In the genomic region with DNA sequence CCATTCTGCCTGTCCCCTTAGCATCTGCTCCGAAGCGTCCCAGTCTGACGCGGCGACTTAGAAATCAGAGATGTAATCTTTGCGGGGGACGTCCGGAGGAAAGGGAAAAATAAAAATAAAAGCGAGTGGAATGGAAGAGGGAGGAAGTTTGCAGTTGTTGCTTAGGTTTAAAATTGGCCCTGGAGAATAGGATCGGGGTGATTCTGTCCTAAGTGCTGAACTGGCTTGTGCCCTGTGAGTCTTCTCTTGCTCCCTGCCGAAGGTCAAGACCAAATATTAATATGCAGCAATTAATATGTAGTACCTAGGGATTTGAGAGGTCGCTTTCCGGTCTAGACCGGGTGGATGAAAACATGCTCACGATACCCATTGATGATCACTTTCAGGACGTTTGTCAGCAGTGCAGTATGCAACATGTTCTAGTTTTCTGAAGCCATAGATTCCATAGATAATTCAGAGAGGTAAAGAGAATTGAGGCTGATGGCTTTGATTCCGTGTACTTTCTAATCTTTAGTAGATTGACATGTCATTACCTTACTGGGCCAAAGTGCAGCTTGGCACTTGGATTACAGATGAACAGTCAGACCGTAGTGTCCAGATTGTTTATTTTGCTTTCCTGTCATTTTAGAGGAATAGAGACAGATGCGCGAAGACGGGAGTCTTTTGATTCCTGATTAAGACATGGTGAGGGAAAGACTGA, we compare ENCODE assay signal across 7 mouse cellular contexts. TPM values are rescaled to one million over a fixed set of nuclear protein-coding genes. Genes with fewer than 3 reads are reported as not detected.
A peak's percentile ranks its signal among the peaks of the same experiment; 100 is the strongest.
DNase-seq lines count a peak whose midpoint lies in the region; ATAC-seq and TF ChIP-seq lines count a peak whose summit lies in the region.

No protein-coding gene starts in this region.

- DNase-seq in lung, postnatal 0 days (ENCODE audit: low spot score), result peak; percentile 14
- no peak for DNase-seq in lung, postnatal 10 days
- DNase-seq in midbrain, embryonic 14.5 days, result peak; percentile 37
- no peak for DNase-seq in retina, postnatal 1 day

- H3K36me3 ChIP-seq in lung, postnatal 0 days (ENCODE audit: insufficient read depth, low read length), result no peaks in the 10 kb centered on the region
- peaks cover 5% of the 10 kb centered on the region; the same call in 1 of the 2 replicates for H3K36me3 ChIP-seq in embryonic facial prominence, embryonic 13.5 days
- H3K36me3 ChIP-seq in hindbrain, embryonic 16.5 days (ENCODE audit: control insufficient read depth, insufficient read depth, low read length), result no peaks in the 10 kb centered on the region
- no peaks in the 10 kb centered on the region for H3K36me3 ChIP-seq in midbrain, embryonic 14.5 days (ENCODE audit: control insufficient read depth, insufficient read depth, low read length)

- WGBS in lung, postnatal 0 days, result 2% methylated on average over 21 of the region's 21 CpGs
- 8% methylated on average over 21 of the region's 21 CpGs for WGBS in embryonic facial prominence, embryonic 13.5 days
- 4% methylated on average over 21 of the region's 21 CpGs for WGBS in hindbrain, embryonic 16.5 days
- WGBS in midbrain, embryonic 14.5 days, result 5% methylated on average over 21 of the region's 21 CpGs

- H3K4me2 ChIP-seq in lung, postnatal 0 days (replicated peaks; ENCODE audit: low read depth, low read length), result peak overlapping the region; percentile 73
- H3K4me2 ChIP-seq in embryonic facial prominence, embryonic 13.5 days, result peak overlapping the region; percentile 74
- H3K4me2 ChIP-seq in hindbrain, embryonic 16.5 days (ENCODE audit: low read length), result peak overlapping the region; percentile 60
- peak overlapping the region; percentile 80 for H3K4me2 ChIP-seq in midbrain, embryonic 14.5 days (ENCODE audit: low read length)

- no peak for TF ChIP-seq CTCF in lung, postnatal 0 days (IDR thresholded peaks at IDR 0.05)

- H3K4me1 ChIP-seq in lung, postnatal 0 days (ENCODE audit: insufficient read depth, low read depth, low read length), result peaks cover 2% of the 10 kb centered on the region; the same call in 1 of the 2 replicates
- peaks cover 20% of the 10 kb centered on the region for H3K4me1 ChIP-seq in embryonic facial prominence, embryonic 13.5 days
- H3K4me1 ChIP-seq in hindbrain, embryonic 16.5 days (ENCODE audit: control insufficient read depth, insufficient read depth, low read depth, low read length), result peaks cover 14% of the 10 kb centered on the region
- peaks cover 23% of the 10 kb centered on the region for H3K4me1 ChIP-seq in midbrain, embryonic 14.5 days (ENCODE audit: control insufficient read depth, insufficient read depth, low read length)

- no peak for TF ChIP-seq EP300 in lung, postnatal 0 days (IDR thresholded peaks at IDR 0.05)

- H3K27ac ChIP-seq in lung, postnatal 0 days (ENCODE audit: low read length), result peak overlapping the region; percentile 92
- peak overlapping the region; percentile 89 for H3K27ac ChIP-seq in embryonic facial prominence, embryonic 13.5 days
- H3K27ac ChIP-seq in hindbrain, embryonic 16.5 days (ENCODE audit: low read depth, low read length), result peak overlapping the region; percentile 85
- peak overlapping the region; percentile 91 for H3K27ac ChIP-seq in midbrain, embryonic 14.5 days (replicated peaks; ENCODE audit: low read depth, low read length)

- peak overlapping the region; percentile 86 for H3K4me3 ChIP-seq in lung, postnatal 0 days (ENCODE audit: low read depth, low read length)
- H3K4me3 ChIP-seq in embryonic facial prominence, embryonic 13.5 days, result peak overlapping the region; percentile 79
- H3K4me3 ChIP-seq in hindbrain, embryonic 16.5 days (ENCODE audit: low read length), result peak overlapping the region; percentile 64
- H3K4me3 ChIP-seq in midbrain, embryonic 14.5 days (replicated peaks; ENCODE audit: low read depth, low read length), result peak overlapping the region; percentile 80

- H3K9me3 ChIP-seq in lung, postnatal 0 days (ENCODE audit: low read length), result no peaks in the 10 kb centered on the region
- H3K9me3 ChIP-seq in embryonic facial prominence, embryonic 13.5 days, result no peaks in the 10 kb centered on the region
- H3K9me3 ChIP-seq in hindbrain, embryonic 16.5 days (ENCODE audit: control insufficient read depth, low read length), result no peaks in the 10 kb centered on the region
- no peaks in the 10 kb centered on the region for H3K9me3 ChIP-seq in midbrain, embryonic 14.5 days (ENCODE audit: control insufficient read depth, low read length)

- ATAC-seq in lung, postnatal 0 days, result peak; percentile 1; the same call in 1 of the 2 replicates
- ATAC-seq in embryonic facial prominence, embryonic 13.5 days (ENCODE audit: insufficient number of reproducible peaks, insufficient read depth, low FRiP score, low TSS enrichment, low read depth), result no peak
- ATAC-seq in hindbrain, embryonic 16.5 days, result peak; percentile 1; the same call in 1 of the 2 replicates
- peak; percentile 3; the same call in 1 of the 2 replicates for ATAC-seq in midbrain, embryonic 14.5 days (ENCODE audit: low FRiP score, low TSS enrichment)
- ATAC-seq in granulocyte monocyte progenitor cell, adult 5-6 weeks (replicated peaks; ENCODE audit: poor library complexity, severe bottlenecking), result no peak

- H3K27me3 ChIP-seq in lung, postnatal 0 days (replicated peaks; ENCODE audit: insufficient read depth, low read length), result no peaks in the 10 kb centered on the region
- H3K27me3 ChIP-seq in embryonic facial prominence, embryonic 13.5 days, result no peaks in the 10 kb centered on the region
- no peaks in the 10 kb centered on the region for H3K27me3 ChIP-seq in hindbrain, embryonic 16.5 days (replicated peaks; ENCODE audit: control insufficient read depth, insufficient read depth, low read length)
- no peaks in the 10 kb centered on the region for H3K27me3 ChIP-seq in midbrain, embryonic 14.5 days (ENCODE audit: control insufficient read depth, insufficient read depth, low read length)

- H3K9ac ChIP-seq in lung, postnatal 0 days (replicated peaks; ENCODE audit: low read depth), result peak overlapping the region; percentile 81
- peak overlapping the region; percentile 86 for H3K9ac ChIP-seq in embryonic facial prominence, embryonic 13.5 days
- peak overlapping the region; percentile 77 for H3K9ac ChIP-seq in hindbrain, embryonic 16.5 days (ENCODE audit: low read depth, low read length)
- H3K9ac ChIP-seq in midbrain, embryonic 14.5 days (replicated peaks; ENCODE audit: low read length), result peak overlapping the region; percentile 84

RNA-seq across cellular contexts. Expression of gene Lysmd3, which starts 0.7 kb away (rescaled TPM):
- 19.3 and 20.0 TPM in 2 replicates for polyA plus RNA-seq in lung, postnatal 0 days (2015; fragmentation: Nextera tagmentation; extraction: Ambion mirVana)
- 27.1 and 29.5 TPM in 2 replicates for polyA plus RNA-seq in embryonic facial prominence, embryonic 13.5 days (2015; fragmentation: Nextera tagmentation; extraction: Ambion mirVana)
- polyA plus RNA-seq in hindbrain, embryonic 16.5 days (2015; fragmentation: Nextera tagmentation; extraction: Ambion mirVana), result 16.5 and 16.7 TPM in 2 replicates
- 16.6 and 25.8 TPM in 2 replicates for polyA plus RNA-seq in midbrain, embryonic 14.5 days (2014; fragmentation: Nextera tagmentation; extraction: Ambion mirVana)
- total RNA-seq in granulocyte monocyte progenitor cell, adult 5-6 weeks (2014; fragmentation: Nextera tagmentation), result 9.4 and 12.0 TPM in 2 replicates
- total RNA-seq in granulocyte monocyte progenitor cell, adult 5-6 weeks (2017), result 28.1 and 37.1 TPM in 2 replicates

RNA-seq across cellular contexts. Expression of gene Adgrv1, which starts 25.2 kb away (rescaled TPM):
- polyA plus RNA-seq in lung, postnatal 0 days (2015; fragmentation: Nextera tagmentation; extraction: Ambion mirVana), result 2.0 and 2.2 TPM in 2 replicates
- 2.7 and 2.8 TPM in 2 replicates for polyA plus RNA-seq in embryonic facial prominence, embryonic 13.5 days (2015; fragmentation: Nextera tagmentation; extraction: Ambion mirVana)
- 5.6 and 8.7 TPM in 2 replicates for polyA plus RNA-seq in hindbrain, embryonic 16.5 days (2015; fragmentation: Nextera tagmentation; extraction: Ambion mirVana)
- 9.4 and 16.7 TPM in 2 replicates for polyA plus RNA-seq in midbrain, embryonic 14.5 days (2014; fragmentation: Nextera tagmentation; extraction: Ambion mirVana)
- total RNA-seq in granulocyte monocyte progenitor cell, adult 5-6 weeks (2014; fragmentation: Nextera tagmentation), result not detected in 2 replicates
- not detected in 2 replicates for total RNA-seq in granulocyte monocyte progenitor cell, adult 5-6 weeks (2017)

RNA-seq across cellular contexts. Expression of gene Polr3g, which starts 52.6 kb away (rescaled TPM):
- 5.1 and 5.2 TPM in 2 replicates for polyA plus RNA-seq in lung, postnatal 0 days (2015; fragmentation: Nextera tagmentation; extraction: Ambion mirVana)
- polyA plus RNA-seq in embryonic facial prominence, embryonic 13.5 days (2015; fragmentation: Nextera tagmentation; extraction: Ambion mirVana), result 18.3 and 19.4 TPM in 2 replicates
- polyA plus RNA-seq in hindbrain, embryonic 16.5 days (2015; fragmentation: Nextera tagmentation; extraction: Ambion mirVana), result 4.9 and 5.5 TPM in 2 replicates
- polyA plus RNA-seq in midbrain, embryonic 14.5 days (2014; fragmentation: Nextera tagmentation; extraction: Ambion mirVana), result 1.9 and 3.3 TPM in 2 replicates
- 19.8 and 21.8 TPM in 2 replicates for total RNA-seq in granulocyte monocyte progenitor cell, adult 5-6 weeks (2014; fragmentation: Nextera tagmentation)
- total RNA-seq in granulocyte monocyte progenitor cell, adult 5-6 weeks (2017), result 22.9 and 29.7 TPM in 2 replicates

RNA-seq across cellular contexts. Expression of gene Mblac2, which starts 52.9 kb away (rescaled TPM):
- 5.6 and 6.5 TPM in 2 replicates for polyA plus RNA-seq in lung, postnatal 0 days (2015; fragmentation: Nextera tagmentation; extraction: Ambion mirVana)
- 8.0 and 9.5 TPM in 2 replicates for polyA plus RNA-seq in embryonic facial prominence, embryonic 13.5 days (2015; fragmentation: Nextera tagmentation; extraction: Ambion mirVana)
- polyA plus RNA-seq in hindbrain, embryonic 16.5 days (2015; fragmentation: Nextera tagmentation; extraction: Ambion mirVana), result 63.0 and 71.5 TPM in 2 replicates
- polyA plus RNA-seq in midbrain, embryonic 14.5 days (2014; fragmentation: Nextera tagmentation; extraction: Ambion mirVana), result 34.1 and 35.1 TPM in 2 replicates
- 3.3 and 5.9 TPM in 2 replicates for total RNA-seq in granulocyte monocyte progenitor cell, adult 5-6 weeks (2014; fragmentation: Nextera tagmentation)
- 2.9 and 3.0 TPM in 2 replicates for total RNA-seq in granulocyte monocyte progenitor cell, adult 5-6 weeks (2017)

Comparison
In these comparisons a context has a peak if more than half of its experiments do, and no peak if none do; other contexts are left out.
1. DNase-seq: peak in lung, postnatal 0 days (single experiment) and midbrain, embryonic 14.5 days (single experiment); none in lung, postnatal 10 days (single experiment) and retina, postnatal 1 day (single experiment).
2. ATAC-seq: peak in lung, postnatal 0 days (single experiment), hindbrain, embryonic 16.5 days (single experiment) and midbrain, embryonic 14.5 days (single experiment); none in embryonic facial prominence, embryonic 13.5 days (single experiment) and granulocyte monocyte progenitor cell, adult 5-6 weeks (single experiment).
3. Peak in every context shown above with its lines, with median percentiles within 50 percentile points of each other: H3K27ac ChIP-seq, H3K4me2 ChIP-seq, H3K4me3 ChIP-seq and H3K9ac ChIP-seq.